Mouse (Mus musculus): ENCODE data around the gene Wdr83os.

- no peak for TF ChIP-seq POLR2A (IDR thresholded peaks at IDR 0.05; ENCODE audit: control insufficient read depth in 1 of 2, insufficient read depth in 1 of 2, low read depth in 1 of 2, low read length in 2 of 2, poor library complexity in 1 of 2)
- no peak for TF ChIP-seq USF1 (IDR thresholded peaks at IDR 0.05; ENCODE audit: low read depth, low read length)
- TF ChIP-seq CHD2 (IDR thresholded peaks at IDR 0.05; ENCODE audit: low read length), result no peak
- no peak for TF ChIP-seq CTCF (IDR thresholded peaks at IDR 0.05 in 2 of 3, conservative IDR thresholded peaks at IDR 0.05 in 1 of 3; ENCODE audit: control insufficient read depth in 1 of 3, insufficient read depth in 1 of 3, low read depth in 2 of 3, low read length in 3 of 3, poor library complexity in 1 of 3, severe bottlenecking in 1 of 3)
Observed at GRCm38 (mm10) chr8:85115501-85115900, 35.0 kb downstream of the Wdr83os start.

Measured in MEL (cell line).